Mouse (Mus musculus) myocyte (in vitro differentiated cells): Measurements from ENCODE around the gene Gm28539. TPM values are rescaled to one million over a fixed set of nuclear protein-coding genes. Genes with fewer than 3 reads are reported as not detected.

Source experiments
- H3K27me3 ChIP-seq: one replicate; pipeline ENCODE4 v1.6.1; 2011; ENCODE audit not compliant: control insufficient read depth, insufficient read depth, insufficient read length
- H3K36me3 ChIP-seq: one replicate; pipeline ENCODE4 v1.6.1; 2011; ENCODE audit not compliant: control insufficient read depth, insufficient read depth
- H3K4me2 ChIP-seq: one replicate; pipeline ENCODE4 v1.6.1; 2011; ENCODE audit warnings: low read depth, control low read depth
- H3K4me3 ChIP-seq: one replicate; pipeline ENCODE4 v1.5.1; 2011; ENCODE audit warnings: mild to moderate bottlenecking, control low read depth, moderate library complexity
- H3K79me2 ChIP-seq: one replicate; pipeline ENCODE4 v1.6.1; 2011; ENCODE audit not compliant: control insufficient read depth, insufficient read depth
- H3ac ChIP-seq: one replicate; pipeline ENCODE4 v1.6.1; 2011; ENCODE audit not compliant: control insufficient read depth, insufficient read length
- CEBPB ChIP-seq: IDR thresholded peaks from 2 replicates; pipeline ENCODE4 v1.6.1; 2011; ENCODE audit warnings: mild to moderate bottlenecking, moderate library complexity; ENCODE audit not compliant: poor library complexity, insufficient read depth, severe bottlenecking
- E2F4 ChIP-seq: IDR thresholded peaks from one replicate; pipeline ENCODE4 v1.6.1; 2011; ENCODE audit warnings: mild to moderate bottlenecking, control low read depth, moderate library complexity; ENCODE audit not compliant: insufficient read depth
- MAX ChIP-seq: IDR thresholded peaks from one replicate; pipeline ENCODE4 v1.6.1; 2011; ENCODE audit warnings: low read depth, mild to moderate bottlenecking, control low read depth
- MYOD1 ChIP-seq, 3 experiments: IDR thresholded peaks; one replicate each; pipeline ENCODE4 v1.6.1; 2011; ENCODE audit warnings: control low read depth in 2 of 3, low read depth in 2 of 3, mild to moderate bottlenecking in 2 of 3, moderate library complexity in 1 of 3; ENCODE audit not compliant: insufficient read length in 2 of 3, control insufficient read depth in 1 of 3
- MYOG ChIP-seq, 3 experiments: IDR thresholded peaks; one replicate each; pipeline ENCODE4 v1.6.1; 2011; ENCODE audit warnings: control low read depth in 2 of 3, low read depth in 2 of 3, mild to moderate bottlenecking in 2 of 3; ENCODE audit not compliant: insufficient read length in 2 of 3, control insufficient read depth in 1 of 3, insufficient read depth in 1 of 3
- POLR2A ChIP-seq: IDR thresholded peaks from one replicate; pipeline ENCODE4 v1.6.1; 2011; ENCODE audit warnings: low read depth, mild to moderate bottlenecking, control low read depth, moderate library complexity; ENCODE audit not compliant: insufficient read length
- POLR2AphosphoS2 ChIP-seq: IDR thresholded peaks from one replicate; pipeline ENCODE4 v1.6.1; 2011; ENCODE audit warnings: low read depth, control low read depth; ENCODE audit not compliant: insufficient read length
- REST ChIP-seq: IDR thresholded peaks from one replicate; pipeline ENCODE4 v1.6.1; 2011; ENCODE audit warnings: mild to moderate bottlenecking, control low read depth, moderate library complexity; ENCODE audit not compliant: insufficient read depth, insufficient read length
- SRF ChIP-seq: IDR thresholded peaks from one replicate; pipeline ENCODE4 v1.6.1; 2011; ENCODE audit warnings: low read depth; ENCODE audit not compliant: control insufficient read depth, insufficient read length
- TCF12 ChIP-seq: IDR thresholded peaks from one replicate; pipeline ENCODE4 v1.6.1; 2011; ENCODE audit warnings: mild to moderate bottlenecking, control low read depth; ENCODE audit not compliant: poor library complexity, insufficient read depth, severe bottlenecking
- TCF3 ChIP-seq: IDR thresholded peaks from one replicate; pipeline ENCODE4 v1.6.1; 2011; ENCODE audit warnings: low read depth, control low read depth; ENCODE audit not compliant: insufficient read length
- USF1 ChIP-seq: IDR thresholded peaks from one replicate; pipeline ENCODE4 v1.6.1; 2011; ENCODE audit warnings: low read depth, mild to moderate bottlenecking, control low read depth, moderate library complexity
- polyA plus RNA-seq: library from polyadenylated mRNA; unstranded; fragments of >200 nt; fragmentation: generic; extraction: Trizol; gene quantifications from one replicate; pipeline ENCODE4 v1.2.1, GENCODE M21; 2012; ENCODE audit warnings: missing spikeins

The Gm28539 gene
- polyA plus RNA-seq, 1 experiment, result 0.49 TPM

DNA sequence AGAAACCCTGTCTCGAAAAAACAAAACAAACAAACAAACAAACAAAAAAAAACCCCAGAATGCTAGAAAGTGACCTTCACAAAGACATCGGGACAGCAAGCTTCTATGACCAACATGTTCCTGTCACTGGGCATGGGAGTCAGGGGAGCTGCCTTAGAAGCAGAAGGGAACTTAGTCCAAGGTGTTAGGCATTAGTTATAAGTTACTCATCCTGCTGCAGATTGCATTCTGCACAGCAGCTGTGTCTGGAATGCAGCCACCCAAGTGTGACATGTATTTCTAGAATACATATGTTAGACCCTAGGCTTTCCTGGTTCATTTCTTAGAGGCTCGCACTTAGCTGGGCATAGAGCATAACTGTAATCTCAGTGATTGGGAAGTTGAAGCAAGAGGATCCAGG, 7.8 kb upstream of the Gm28539 start:
- TF ChIP-seq MAX (no peak), SRF (no peak), MYOG (IDR thresholded peaks at IDR 0.05; ENCODE audit: control insufficient read depth in 1 of 3, insufficient read depth in 1 of 3, insufficient read length in 2 of 3, low read depth in 2 of 3) (no peak), CEBPB (no peak), TCF3 (no peak), POLR2AphosphoS2 (no peak)

DNA sequence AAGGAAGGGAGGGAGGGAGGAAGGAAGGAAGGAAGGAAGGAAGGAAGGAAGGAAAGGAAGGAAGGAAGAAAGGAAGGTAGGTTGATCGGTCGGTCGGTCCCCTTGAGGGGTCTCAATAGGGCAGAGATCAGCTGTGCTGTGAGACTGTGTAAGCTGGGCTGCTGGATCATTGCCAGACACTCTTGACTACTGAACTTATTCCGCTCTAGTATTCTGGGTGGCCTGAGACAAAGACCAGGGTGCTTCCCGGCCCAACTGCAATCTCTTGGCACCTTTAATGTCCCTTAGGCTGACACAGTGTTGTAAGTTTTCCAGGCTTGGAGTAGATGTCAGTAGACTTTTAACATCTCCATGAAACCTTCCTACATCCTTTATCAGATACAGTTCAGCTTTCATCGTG, 7.3 kb upstream of the Gm28539 start:
- H3K4me2 ChIP-seq, result no peak overlapping the region
- H3K27me3 ChIP-seq, result no peaks in the 10 kb centered on the region
- no peak overlapping the region for H3K4me3 ChIP-seq
- H3K36me3 ChIP-seq, result peaks cover 83% of the 10 kb centered on the region
- H3K79me2 ChIP-seq, result no peaks in the 10 kb centered on the region
- TF ChIP-seq TCF3, result no peak
- no peak for TF ChIP-seq MYOD1 (IDR thresholded peaks at IDR 0.05; ENCODE audit: control insufficient read depth in 1 of 3, insufficient read length in 2 of 3, low read depth in 2 of 3)
- TF ChIP-seq SRF, result no peak
- TF ChIP-seq TCF12, result no peak
- TF ChIP-seq POLR2AphosphoS2, result no peak
- TF ChIP-seq REST, result no peak
- no peak for TF ChIP-seq USF1
- no peak for TF ChIP-seq MYOG (IDR thresholded peaks at IDR 0.05; ENCODE audit: control insufficient read depth in 1 of 3, insufficient read depth in 1 of 3, insufficient read length in 2 of 3, low read depth in 2 of 3)
- TF ChIP-seq CEBPB, result no peak
- TF ChIP-seq MAX, result no peak
- no peak for TF ChIP-seq POLR2A
- TF ChIP-seq E2F4, result no peak
- no peak overlapping the region for H3ac ChIP-seq

More for the DNA sequence above, 7.8 kb upstream of the Gm28539 start:
- Histone ChIP-seq H3K27me3 (no peaks in the 10 kb centered on the region), H3K36me3 (peaks cover 80% of the 10 kb centered on the region), H3K4me2 (no peak overlapping the region), H3K4me3 (no peak overlapping the region), H3ac (no peak overlapping the region), H3K79me2 (no peaks in the 10 kb centered on the region)

DNA sequence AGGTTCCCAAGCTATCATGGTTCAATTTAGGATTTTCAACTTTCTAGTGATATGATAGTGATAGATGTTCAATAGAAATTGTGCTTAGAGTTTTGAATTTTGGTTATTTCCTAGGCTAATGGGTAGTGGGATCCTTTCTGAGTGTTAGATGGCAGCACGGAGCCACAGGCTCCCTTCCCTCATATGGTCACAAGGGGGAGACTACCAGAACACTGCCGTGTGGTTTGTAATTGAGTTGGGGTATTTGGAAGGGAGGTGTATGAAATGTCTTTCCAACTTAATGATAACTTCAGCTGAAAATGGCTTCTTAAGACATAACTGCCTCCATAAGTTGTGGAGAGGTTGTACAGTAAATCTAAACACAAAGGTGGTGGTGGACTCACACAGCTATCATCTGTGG, 2.9 kb upstream of the Gm28539 start:
- H3K4me3 ChIP-seq, result no peak overlapping the region
- TF ChIP-seq POLR2A (no peak), USF1 (no peak), TCF3 (no peak), CEBPB (no peak), POLR2AphosphoS2 (no peak), REST (no peak)
- no peak overlapping the region for H3ac ChIP-seq
- no peak overlapping the region for H3K4me2 ChIP-seq
- H3K36me3 ChIP-seq, result peaks cover 57% of the 10 kb centered on the region
- no peaks in the 10 kb centered on the region for H3K27me3 ChIP-seq
- no peaks in the 10 kb centered on the region for H3K79me2 ChIP-seq

DNA sequence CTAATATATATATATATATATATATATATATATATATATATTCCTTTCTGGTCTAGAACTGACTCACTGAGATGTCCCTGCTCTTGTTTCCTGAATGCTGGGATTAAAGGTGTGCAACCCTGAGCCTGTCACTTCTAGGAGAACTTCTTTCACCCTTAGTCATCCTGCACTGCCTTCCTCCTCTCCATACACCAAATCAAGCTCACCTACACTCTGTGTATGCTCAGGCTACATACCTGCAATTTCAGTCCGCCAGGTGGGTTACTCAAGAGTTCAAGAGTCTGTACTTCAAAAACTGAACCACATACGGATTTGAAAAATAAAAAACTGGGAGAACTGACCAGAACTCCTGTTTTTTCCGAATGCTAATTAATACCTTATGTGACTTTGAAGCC, 314 bp upstream of the Gm28539 start:
- H3ac ChIP-seq, result peak overlapping the region; percentile 34
- TF ChIP-seq CEBPB, result no peak
- no peak for TF ChIP-seq SRF
- TF ChIP-seq TCF12, result no peak
- TF ChIP-seq TCF3, result no peak
- TF ChIP-seq POLR2A, result no peak
- TF ChIP-seq E2F4, result no peak
- no peak for TF ChIP-seq REST
- TF ChIP-seq POLR2AphosphoS2, result no peak
- H3K4me3 ChIP-seq, result no peak overlapping the region

DNA sequence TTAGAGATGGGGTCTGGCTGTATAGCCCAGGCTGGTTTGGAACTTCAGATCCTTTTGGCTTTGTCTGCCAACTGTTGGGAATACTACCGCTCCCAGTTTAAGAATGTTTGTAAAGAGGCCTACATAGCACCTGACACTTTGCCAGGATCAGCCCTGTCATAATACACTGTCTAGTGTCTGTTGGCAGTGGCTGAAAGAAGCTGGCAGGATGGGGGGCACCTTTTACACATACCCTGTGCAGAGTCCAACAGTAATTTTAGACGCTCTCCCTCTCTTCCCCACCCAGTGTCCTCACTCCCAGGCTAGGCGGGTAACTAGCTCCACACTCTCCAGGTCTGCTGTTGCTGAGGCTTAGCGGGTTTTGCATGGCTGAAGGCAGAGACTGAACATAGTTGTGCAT, 2.0 kb downstream of the Gm28539 start:
- Histone ChIP-seq H3K4me2 (no peak overlapping the region), H3K36me3 (peaks cover 14% of the 10 kb centered on the region), H3ac (no peak overlapping the region), H3K79me2 (no peaks in the 10 kb centered on the region), H3K4me3 (no peak overlapping the region), H3K27me3 (no peaks in the 10 kb centered on the region)
- TF ChIP-seq POLR2AphosphoS2 (no peak), TCF3 (no peak), E2F4 (no peak), SRF (no peak), USF1 (no peak), MAX (no peak), REST (no peak), CEBPB (no peak), MYOG (IDR thresholded peaks at IDR 0.05; ENCODE audit: control insufficient read depth in 1 of 3, insufficient read depth in 1 of 3, insufficient read length in 2 of 3, low read depth in 2 of 3) (no peak)

More for the DNA sequence above, 314 bp upstream of the Gm28539 start:
- H3K4me2 ChIP-seq, result no peak overlapping the region
- H3K27me3 ChIP-seq, result no peaks in the 10 kb centered on the region
- no peaks in the 10 kb centered on the region for H3K79me2 ChIP-seq
- peaks cover 33% of the 10 kb centered on the region for H3K36me3 ChIP-seq
